8 mouse cellular contexts compared by ENCODE assay signal in genomic region chr3:132087011-132087486, GRCm38 (mm10). TPM values are rescaled to one million over a fixed set of nuclear protein-coding genes. Genes with fewer than 3 reads are reported as not detected.
DNase-seq lines count a peak whose midpoint lies in the region; ATAC-seq and TF ChIP-seq lines count a peak whose summit lies in the region.

No protein-coding gene starts in this region.

- peak overlapping the region; percentile 94 for H3K4me2 ChIP-seq in heart, embryonic 12.5 days
- peak overlapping the region; percentile 93 for H3K4me2 ChIP-seq in forebrain, embryonic 12.5 days
- peak overlapping the region; percentile 100 for H3K4me2 ChIP-seq in hindbrain, embryonic 16.5 days (ENCODE audit: low read length)
- peak overlapping the region; percentile 90 for H3K4me2 ChIP-seq in midbrain, embryonic 14.5 days (ENCODE audit: low read length)

- TF ChIP-seq CTCF in thymus, adult 2 months (IDR thresholded peaks at IDR 0.05; ENCODE audit: borderline replicate concordance, control insufficient read depth, extremely low read depth, insufficient read depth, low read length, poor library complexity) = no peak

- no peak for DNase-seq in heart, postnatal 10 days
- peak; percentile 49 to 78 for DNase-seq in left cerebral cortex, postnatal 25 days (ENCODE audit: low spot score in 2 of 2)
- peak; percentile 85 for DNase-seq in midbrain, embryonic 14.5 days
- DNase-seq in thymus, adult 2 months = no peak
- no peak for DNase-seq in thymus, postnatal 10 days (ENCODE audit: low spot score in 2 of 2)

- intact Hi-C loops in heart, postnatal 10 days (cut with DNase I) = loop anchor here (5.0 to 10.0 kb wide), 3 partner anchors 110 to 492 kb away; no protein-coding TSS in a partner anchor
- intact Hi-C loops in left cerebral cortex, postnatal 25 days (cut with DNase I) = loop anchor here (10.0 kb wide), 1 partner anchor 492 kb away; no protein-coding TSS in a partner anchor

- peaks cover 17% of the 10 kb centered on the region for H3K27me3 ChIP-seq in heart, embryonic 12.5 days (replicated peaks)
- peaks cover 34% of the 10 kb centered on the region for H3K27me3 ChIP-seq in forebrain, embryonic 12.5 days
- peaks cover 7% of the 10 kb centered on the region for H3K27me3 ChIP-seq in hindbrain, embryonic 16.5 days (replicated peaks; ENCODE audit: control insufficient read depth, insufficient read depth, low read length)
- H3K27me3 ChIP-seq in midbrain, embryonic 14.5 days (ENCODE audit: control insufficient read depth, insufficient read depth, low read length) = peaks cover 27% of the 10 kb centered on the region
- H3K27me3 ChIP-seq in thymus, adult 2 months (ENCODE audit: control insufficient read depth, insufficient read depth, low read length) = no peaks in the 10 kb centered on the region

- H3K4me1 ChIP-seq in heart, embryonic 12.5 days (replicated peaks) = peaks cover 18% of the 10 kb centered on the region; the same call in 1 of the 2 replicates
- peaks cover 31% of the 10 kb centered on the region for H3K4me1 ChIP-seq in forebrain, embryonic 12.5 days
- H3K4me1 ChIP-seq in hindbrain, embryonic 16.5 days (ENCODE audit: control insufficient read depth, insufficient read depth, low read depth, low read length) = peaks cover 24% of the 10 kb centered on the region
- peaks cover 23% of the 10 kb centered on the region for H3K4me1 ChIP-seq in midbrain, embryonic 14.5 days (ENCODE audit: control insufficient read depth, insufficient read depth, low read length)
- no peaks in the 10 kb centered on the region for H3K4me1 ChIP-seq in thymus, adult 2 months (replicated peaks; ENCODE audit: control insufficient read depth, insufficient read depth, low read length)

- no peak overlapping the region for H3K27ac ChIP-seq in heart, embryonic 12.5 days (ENCODE audit: poor library complexity, severe bottlenecking)
- H3K27ac ChIP-seq in forebrain, embryonic 12.5 days = no peak overlapping the region
- no peak overlapping the region for H3K27ac ChIP-seq in hindbrain, embryonic 16.5 days (ENCODE audit: low read depth, low read length)
- H3K27ac ChIP-seq in midbrain, embryonic 14.5 days (replicated peaks; ENCODE audit: low read depth, low read length) = no peak overlapping the region
- H3K27ac ChIP-seq in thymus, adult 2 months (ENCODE audit: control insufficient read depth, insufficient read depth, low read length) = no peak overlapping the region

- H3K9ac ChIP-seq in heart, embryonic 12.5 days = peak overlapping the region; percentile 62; the same call in 1 of the 2 replicates
- H3K9ac ChIP-seq in forebrain, embryonic 12.5 days = peak overlapping the region; percentile 44
- H3K9ac ChIP-seq in hindbrain, embryonic 16.5 days (ENCODE audit: low read depth, low read length) = peak overlapping the region; percentile 64
- peak overlapping the region; percentile 39; the same call in 1 of the 2 replicates for H3K9ac ChIP-seq in midbrain, embryonic 14.5 days (replicated peaks; ENCODE audit: low read length)

- no peaks in the 10 kb centered on the region for H3K9me3 ChIP-seq in heart, embryonic 12.5 days (replicated peaks)
- H3K9me3 ChIP-seq in forebrain, embryonic 12.5 days = no peaks in the 10 kb centered on the region
- H3K9me3 ChIP-seq in hindbrain, embryonic 16.5 days (ENCODE audit: control insufficient read depth, low read length) = no peaks in the 10 kb centered on the region
- no peaks in the 10 kb centered on the region for H3K9me3 ChIP-seq in midbrain, embryonic 14.5 days (ENCODE audit: control insufficient read depth, low read length)

- ATAC-seq in heart, embryonic 12.5 days (ENCODE audit: insufficient number of reproducible peaks, low FRiP score) = peak; percentile 72
- peak; percentile 82 for ATAC-seq in forebrain, embryonic 12.5 days (ENCODE audit: low FRiP score)
- ATAC-seq in hindbrain, embryonic 16.5 days = peak; percentile 93
- ATAC-seq in midbrain, embryonic 14.5 days (ENCODE audit: low FRiP score, low TSS enrichment) = peak; percentile 83

- H3K36me3 ChIP-seq in heart, embryonic 12.5 days = no peaks in the 10 kb centered on the region
- H3K36me3 ChIP-seq in forebrain, embryonic 12.5 days (replicated peaks) = no peaks in the 10 kb centered on the region
- no peaks in the 10 kb centered on the region for H3K36me3 ChIP-seq in hindbrain, embryonic 16.5 days (ENCODE audit: control insufficient read depth, insufficient read depth, low read length)
- no peaks in the 10 kb centered on the region for H3K36me3 ChIP-seq in midbrain, embryonic 14.5 days (ENCODE audit: control insufficient read depth, insufficient read depth, low read length)
- H3K36me3 ChIP-seq in thymus, adult 2 months (ENCODE audit: control insufficient read depth, insufficient read depth, low read length) = no peaks in the 10 kb centered on the region

- no peak for TF ChIP-seq POLR2A in thymus, adult 2 months (IDR thresholded peaks at IDR 0.05; ENCODE audit: control insufficient read depth, extremely low read depth, insufficient read depth, low read length, poor library complexity)

- WGBS in heart, embryonic 12.5 days = under 1% methylated on average over 21 of the region's 21 CpGs
- WGBS in forebrain, embryonic 12.5 days = under 1% methylated on average over 21 of the region's 21 CpGs
- WGBS in hindbrain, embryonic 16.5 days = 0% methylated on average over 19 of the region's 21 CpGs
- 1% methylated on average over 21 of the region's 21 CpGs for WGBS in midbrain, embryonic 14.5 days
- WGBS in thymus, adult 2 months = 4% methylated on average over 21 of the region's 21 CpGs

- H3K4me3 ChIP-seq in heart, embryonic 12.5 days = peak overlapping the region; percentile 46
- peak overlapping the region; percentile 48 for H3K4me3 ChIP-seq in forebrain, embryonic 12.5 days (replicated peaks)
- peak overlapping the region; percentile 55 for H3K4me3 ChIP-seq in hindbrain, embryonic 16.5 days (ENCODE audit: low read length)
- peak overlapping the region; percentile 50 for H3K4me3 ChIP-seq in midbrain, embryonic 14.5 days (replicated peaks; ENCODE audit: low read depth, low read length)
- H3K4me3 ChIP-seq in thymus, adult 2 months (ENCODE audit: control insufficient read depth, insufficient read depth, low read length) = no peak overlapping the region

RNA-seq across cellular contexts. Expression of gene Dkk2, which starts 2.0 kb away (rescaled TPM):
- polyA plus RNA-seq in heart, embryonic 12.5 days (2016; fragmentation: Nextera tagmentation; extraction: Ambion mirVana) = 1.8 and 2.0 TPM in 2 replicates
- total RNA-seq in heart, postnatal 10 days (2021) = under 1 TPM; 0.29 to 0.55 TPM
- 7.6 and 11.8 TPM in 2 replicates for polyA plus RNA-seq in forebrain, embryonic 12.5 days (2016; fragmentation: Nextera tagmentation; extraction: Ambion mirVana)
- polyA plus RNA-seq in hindbrain, embryonic 16.5 days (2015; fragmentation: Nextera tagmentation; extraction: Ambion mirVana) = 1.9 and 2.1 TPM in 2 replicates
- 1 to 10 TPM in 1 of 2 experiments, under 1 TPM in 1; 0.73 to 1.1 TPM for total RNA-seq in left cerebral cortex, postnatal 25 days (2021)
- polyA plus RNA-seq in midbrain, embryonic 14.5 days (2014; fragmentation: Nextera tagmentation; extraction: Ambion mirVana) = 0.63 and 1.2 TPM in 2 replicates
- 0.33 and 0.38 TPM in 2 replicates for polyA plus RNA-seq in thymus, adult 2 months (2012; rRNA removed)

Comparison
In these comparisons a context has a peak if more than half of its experiments do, and no peak if none do; other contexts are left out.
1. DNase-seq: peak in left cerebral cortex, postnatal 25 days (2 of 2) and midbrain, embryonic 14.5 days (single experiment); none in heart, postnatal 10 days (0 of 2), thymus, adult 2 months (single experiment) and thymus, postnatal 10 days (0 of 2).
2. Peak in every context shown above with its lines, with median percentiles within 50 percentile points of each other: ATAC-seq, H3K4me2 ChIP-seq and H3K9ac ChIP-seq.